Mouse (Mus musculus) liver, embryonic 14.5 days (tissue): Measurements from ENCODE around the gene Ppm1a.

ENCODE experiments used
- CTCF ChIP-seq: IDR thresholded peaks from 2 replicates; pipeline ENCODE4 v1.5.1; 2016; ENCODE audit warnings: antibody characterized with exemption, low read depth, control low read depth
- EP300 ChIP-seq: IDR thresholded peaks from 2 replicates; pipeline ENCODE4 v1.6.1; 2016; ENCODE audit warnings: antibody characterized with exemption, low read depth

DNA sequence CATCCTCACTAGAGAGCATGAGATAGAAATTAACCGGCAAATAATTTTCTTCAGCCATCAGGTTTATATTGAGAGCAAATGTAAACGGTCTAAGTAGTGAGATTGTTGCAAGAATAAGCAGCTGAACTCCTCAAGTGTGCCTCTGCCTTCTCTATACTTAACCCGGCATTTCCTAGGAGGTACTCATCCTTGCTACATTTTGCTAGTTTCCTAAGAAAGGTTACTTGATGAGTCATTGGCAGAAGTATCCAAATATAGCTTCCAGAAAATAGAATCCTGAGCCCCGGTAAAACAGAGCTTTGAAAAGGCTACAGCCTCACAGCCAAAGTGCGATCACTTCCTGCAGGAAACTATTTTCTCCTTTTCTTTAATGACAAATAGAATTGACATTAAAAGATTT, 7.2 kb upstream of the Ppm1a start:
- no peak for TF ChIP-seq CTCF
- TF ChIP-seq EP300 = no peak
